Mouse (Mus musculus): ENCODE data around the gene Kcnc3. TPM values are rescaled to one million over a fixed set of nuclear protein-coding genes. Genes with fewer than 3 reads are reported as not detected.

The Kcnc3 gene
- polyA plus RNA-seq, 1 experiment from 2014 or later, result 0.11 TPM

DNA sequence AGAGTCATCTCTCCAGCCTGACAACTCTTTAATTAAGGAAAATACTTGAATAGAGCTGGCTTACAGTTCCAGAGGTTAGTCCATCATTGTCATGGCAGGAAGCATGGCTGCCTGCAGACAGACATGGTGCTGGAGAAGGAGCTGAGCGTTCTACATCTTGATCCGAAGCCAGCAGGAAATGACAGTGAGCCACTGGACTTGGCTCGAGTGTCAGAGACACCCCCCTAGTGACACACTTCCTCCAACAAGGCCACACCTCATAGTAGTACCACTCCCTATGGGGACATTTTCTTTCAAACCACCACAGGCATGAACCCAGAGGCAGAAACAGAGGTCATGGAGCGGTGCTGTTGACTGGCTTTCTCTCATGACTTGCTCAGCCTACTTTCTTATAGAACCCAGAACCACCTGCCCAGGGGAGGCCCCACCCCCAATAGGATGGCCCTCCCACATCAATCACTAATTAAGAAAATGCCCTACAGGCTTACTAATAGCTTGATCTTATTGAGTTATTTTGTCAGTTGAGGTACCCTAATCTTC is 6.1 kb upstream of the Kcnc3 start:
- no peak overlapping the region for H3K4me3 ChIP-seq (ENCODE audit: low read length)
- WGBS, result 75% methylated on average over 4 of the region's 4 CpGs
- H3K27ac ChIP-seq (ENCODE audit: low read length), result no peak overlapping the region
- H3K4me2 ChIP-seq (replicated peaks; ENCODE audit: low read depth, low read length), result no peak overlapping the region
- no peaks in the 10 kb centered on the region for H3K9me3 ChIP-seq (ENCODE audit: low read length)
- no peak overlapping the region for H3K9ac ChIP-seq (replicated peaks; ENCODE audit: low read length)
- H3K4me1 ChIP-seq (ENCODE audit: insufficient read depth, low read length), result peaks cover 14% of the 10 kb centered on the region
- ATAC-seq (ENCODE audit: low FRiP score, low TSS enrichment), result no peak
- H3K27me3 ChIP-seq (ENCODE audit: insufficient read depth, low read length), result peaks cover 55% of the 10 kb centered on the region
- no peaks in the 10 kb centered on the region for H3K36me3 ChIP-seq (ENCODE audit: insufficient read depth, low read length)

DNA sequence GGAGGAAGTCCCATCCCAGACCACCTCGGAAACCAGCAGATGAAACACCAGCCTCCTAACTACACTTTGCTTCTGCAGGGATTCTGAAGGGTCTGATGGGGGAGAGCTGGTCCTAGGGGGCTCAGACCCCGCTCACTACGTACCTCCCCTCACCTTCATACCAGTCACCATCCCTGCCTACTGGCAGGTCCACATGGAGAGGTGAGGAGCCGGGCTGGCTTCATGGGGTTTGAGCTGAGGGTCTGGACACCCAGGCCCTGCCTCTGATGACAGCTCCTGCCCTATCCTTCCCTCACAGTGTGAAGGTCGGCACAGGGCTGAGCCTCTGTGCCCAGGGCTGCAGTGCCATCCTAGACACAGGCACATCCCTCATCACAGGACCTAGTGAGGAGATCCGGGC is 5.5 kb upstream of the Kcnc3 start:
- no peak for ATAC-seq (ENCODE audit: low FRiP score, low TSS enrichment)
- H3K4me3 ChIP-seq (ENCODE audit: low read length), result no peak overlapping the region
- no peaks in the 10 kb centered on the region for H3K9me3 ChIP-seq (ENCODE audit: low read length)
- H3K4me2 ChIP-seq (replicated peaks; ENCODE audit: low read depth, low read length), result no peak overlapping the region
- no peak overlapping the region for H3K9ac ChIP-seq (replicated peaks; ENCODE audit: low read length)
- H3K4me1 ChIP-seq (ENCODE audit: insufficient read depth, low read length), result peaks cover 20% of the 10 kb centered on the region
- H3K36me3 ChIP-seq (ENCODE audit: insufficient read depth, low read length), result no peaks in the 10 kb centered on the region
- WGBS, result 83% methylated on average over 6 of the region's 6 CpGs
- peaks cover 61% of the 10 kb centered on the region for H3K27me3 ChIP-seq (ENCODE audit: insufficient read depth, low read length)
- no peak overlapping the region for H3K27ac ChIP-seq (ENCODE audit: low read length)

DNA sequence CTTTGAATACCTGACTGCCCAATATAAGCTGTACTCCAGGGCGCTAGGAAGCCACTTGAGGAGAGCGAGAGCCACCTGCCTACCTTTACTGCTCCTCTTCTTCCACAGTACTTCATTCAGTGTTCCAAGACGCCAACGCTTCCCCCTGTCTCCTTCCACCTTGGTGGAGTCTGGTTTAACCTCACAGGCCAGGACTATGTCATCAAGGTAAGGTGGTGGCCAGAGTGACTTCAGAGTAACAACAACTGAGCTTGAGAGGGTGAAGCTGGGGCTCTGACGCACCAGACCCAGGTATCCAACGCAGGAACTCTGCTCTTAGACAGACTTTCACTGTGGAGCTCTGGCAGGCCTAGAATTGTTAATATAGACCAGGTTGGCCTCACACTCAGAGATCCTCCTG is 4.9 kb upstream of the Kcnc3 start:
- Histone ChIP-seq H3K4me1 (ENCODE audit: insufficient read depth, low read length) (peaks cover 25% of the 10 kb centered on the region), H3K27ac (ENCODE audit: low read length) (no peak overlapping the region), H3K9me3 (ENCODE audit: low read length) (no peaks in the 10 kb centered on the region), H3K4me2 (replicated peaks; ENCODE audit: low read depth, low read length) (no peak overlapping the region), H3K27me3 (ENCODE audit: insufficient read depth, low read length) (peaks cover 68% of the 10 kb centered on the region), H3K4me3 (ENCODE audit: low read length) (no peak overlapping the region), H3K9ac (replicated peaks; ENCODE audit: low read length) (no peak overlapping the region), H3K36me3 (ENCODE audit: insufficient read depth, low read length) (no peaks in the 10 kb centered on the region)
- ATAC-seq (ENCODE audit: low FRiP score, low TSS enrichment), result no peak
- 96% methylated on average over 6 of the region's 6 CpGs for WGBS

DNA sequence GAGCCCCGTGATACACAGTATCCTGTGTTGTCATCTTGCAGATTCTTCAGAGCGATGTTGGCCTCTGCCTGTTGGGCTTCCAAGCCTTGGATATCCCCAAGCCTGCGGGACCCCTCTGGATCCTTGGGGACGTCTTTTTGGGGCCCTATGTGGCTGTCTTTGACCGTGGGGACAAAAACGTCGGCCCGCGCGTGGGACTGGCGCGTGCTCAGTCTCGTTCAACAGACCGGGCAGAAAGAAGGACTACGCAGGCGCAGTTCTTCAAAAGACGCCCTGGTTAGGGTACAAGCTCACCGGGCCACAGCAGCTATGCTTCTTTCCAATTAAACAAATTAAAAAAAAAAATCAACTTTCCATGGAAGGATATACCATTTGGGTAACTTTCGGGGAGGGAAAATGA is 3.9 kb upstream of the Kcnc3 start:
- Histone ChIP-seq H3K36me3 (ENCODE audit: insufficient read depth, low read length) (no peaks in the 10 kb centered on the region), H3K4me1 (ENCODE audit: insufficient read depth, low read length) (peaks cover 30% of the 10 kb centered on the region), H3K9me3 (ENCODE audit: low read length) (no peaks in the 10 kb centered on the region), H3K27ac (ENCODE audit: low read length) (no peak overlapping the region), H3K27me3 (ENCODE audit: insufficient read depth, low read length) (peaks cover 76% of the 10 kb centered on the region), H3K9ac (replicated peaks; ENCODE audit: low read length) (no peak overlapping the region), H3K4me2 (replicated peaks; ENCODE audit: low read depth, low read length) (peak overlapping the region; percentile 44), H3K4me3 (ENCODE audit: low read length) (peak overlapping the region; percentile 38)
- no peak for ATAC-seq (ENCODE audit: low FRiP score, low TSS enrichment)
- 9% methylated on average over 19 of the region's 19 CpGs for WGBS

DNA sequence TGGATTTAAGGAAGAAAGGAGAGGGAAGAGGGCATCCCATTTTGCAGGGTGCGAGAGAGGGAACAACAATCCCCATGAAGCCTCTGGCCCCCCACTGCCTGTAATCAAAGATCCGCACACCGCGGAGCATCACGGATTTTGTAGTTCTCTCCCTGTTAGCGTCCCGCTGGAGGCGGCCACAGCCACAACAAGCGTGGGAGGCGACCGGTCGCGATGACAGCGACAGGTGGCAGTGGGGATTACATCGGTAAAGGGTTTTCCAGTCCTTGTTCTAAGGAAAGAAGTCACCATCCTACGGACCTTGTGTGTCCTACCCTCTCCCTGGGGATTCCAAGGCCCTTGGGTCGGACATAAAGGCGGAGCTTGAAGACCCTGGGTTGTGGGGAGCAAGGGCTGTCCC is 3.5 kb upstream of the Kcnc3 start:
- no peak overlapping the region for H3K27ac ChIP-seq (ENCODE audit: low read length)
- ATAC-seq (ENCODE audit: low FRiP score, low TSS enrichment), result no peak
- H3K4me3 ChIP-seq (ENCODE audit: low read length), result peak overlapping the region; percentile 38
- under 1% methylated on average over 18 of the region's 18 CpGs for WGBS
- peaks cover 30% of the 10 kb centered on the region for H3K4me1 ChIP-seq (ENCODE audit: insufficient read depth, low read length)
- H3K36me3 ChIP-seq (ENCODE audit: insufficient read depth, low read length), result no peaks in the 10 kb centered on the region
- peak overlapping the region; percentile 44 for H3K4me2 ChIP-seq (replicated peaks; ENCODE audit: low read depth, low read length)
- H3K9me3 ChIP-seq (ENCODE audit: low read length), result no peaks in the 10 kb centered on the region
- no peak overlapping the region for H3K9ac ChIP-seq (replicated peaks; ENCODE audit: low read length)
- H3K27me3 ChIP-seq (ENCODE audit: insufficient read depth, low read length), result peaks cover 77% of the 10 kb centered on the region

DNA sequence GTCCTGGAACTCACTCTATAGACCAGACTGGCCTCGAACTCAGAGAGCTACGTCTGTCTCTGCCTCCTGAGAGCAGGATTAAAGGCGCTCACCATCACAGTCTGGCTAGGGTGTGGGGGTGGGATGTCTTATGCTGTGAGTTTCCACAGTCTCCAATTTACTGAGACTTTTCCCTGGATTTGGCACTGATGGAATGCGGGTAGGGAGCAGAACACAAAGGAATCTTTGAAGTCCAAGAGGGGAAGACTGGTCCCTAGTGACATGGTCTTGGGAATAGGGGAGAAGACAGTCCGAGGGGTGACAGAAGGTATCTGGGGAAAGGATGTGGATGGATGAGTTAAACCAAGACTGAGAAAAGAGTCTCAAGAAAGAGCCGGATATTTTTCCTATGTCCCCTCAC is 2.8 kb upstream of the Kcnc3 start:
- no peak overlapping the region for H3K27ac ChIP-seq (ENCODE audit: low read length)
- 42% methylated on average over 6 of the region's 6 CpGs for WGBS
- H3K36me3 ChIP-seq (ENCODE audit: insufficient read depth, low read length), result no peaks in the 10 kb centered on the region
- no peak for ATAC-seq (ENCODE audit: low FRiP score, low TSS enrichment)
- no peaks in the 10 kb centered on the region for H3K9me3 ChIP-seq (ENCODE audit: low read length)
- no peak overlapping the region; the same call in 1 of the 2 replicates for H3K4me3 ChIP-seq (ENCODE audit: low read length)
- H3K27me3 ChIP-seq (ENCODE audit: insufficient read depth, low read length), result peaks cover 83% of the 10 kb centered on the region
- H3K4me2 ChIP-seq (replicated peaks; ENCODE audit: low read depth, low read length), result no peak overlapping the region
- H3K9ac ChIP-seq (replicated peaks; ENCODE audit: low read length), result no peak overlapping the region
- peaks cover 30% of the 10 kb centered on the region for H3K4me1 ChIP-seq (ENCODE audit: insufficient read depth, low read length)

DNA sequence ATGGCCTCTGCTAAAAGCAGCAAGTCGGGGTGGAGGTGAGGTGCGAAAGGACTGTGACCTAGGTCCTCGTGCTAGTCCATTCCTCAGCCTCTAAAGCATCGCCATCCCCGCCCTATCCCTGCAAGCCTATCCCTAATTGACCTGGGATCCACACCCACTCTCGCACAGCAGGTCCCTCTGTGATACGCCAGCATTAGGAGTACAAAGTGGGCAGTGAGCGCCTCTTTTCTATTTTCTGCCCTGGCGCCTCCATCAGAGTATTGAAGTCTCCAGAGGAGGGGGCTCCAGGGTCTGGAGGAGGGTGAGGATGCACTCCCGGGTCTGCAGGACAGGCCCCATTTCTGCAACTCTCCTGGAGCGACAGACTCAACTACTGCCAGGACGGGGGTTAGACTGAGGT is 2.1 kb upstream of the Kcnc3 start:
- Histone ChIP-seq H3K9ac (replicated peaks; ENCODE audit: low read length) (no peak overlapping the region), H3K27ac (ENCODE audit: low read length) (no peak overlapping the region), H3K36me3 (ENCODE audit: insufficient read depth, low read length) (no peaks in the 10 kb centered on the region), H3K4me2 (replicated peaks; ENCODE audit: low read depth, low read length) (peak overlapping the region; percentile 99), H3K4me1 (ENCODE audit: insufficient read depth, low read length) (peaks cover 30% of the 10 kb centered on the region), H3K9me3 (ENCODE audit: low read length) (no peaks in the 10 kb centered on the region), H3K27me3 (ENCODE audit: insufficient read depth, low read length) (peaks cover 86% of the 10 kb centered on the region), H3K4me3 (ENCODE audit: low read length) (peak overlapping the region; percentile 45; the same call in 1 of the 2 replicates)
- ATAC-seq (ENCODE audit: low FRiP score, low TSS enrichment), result no peak
- WGBS, result 4% methylated on average over 12 of the region's 12 CpGs

DNA sequence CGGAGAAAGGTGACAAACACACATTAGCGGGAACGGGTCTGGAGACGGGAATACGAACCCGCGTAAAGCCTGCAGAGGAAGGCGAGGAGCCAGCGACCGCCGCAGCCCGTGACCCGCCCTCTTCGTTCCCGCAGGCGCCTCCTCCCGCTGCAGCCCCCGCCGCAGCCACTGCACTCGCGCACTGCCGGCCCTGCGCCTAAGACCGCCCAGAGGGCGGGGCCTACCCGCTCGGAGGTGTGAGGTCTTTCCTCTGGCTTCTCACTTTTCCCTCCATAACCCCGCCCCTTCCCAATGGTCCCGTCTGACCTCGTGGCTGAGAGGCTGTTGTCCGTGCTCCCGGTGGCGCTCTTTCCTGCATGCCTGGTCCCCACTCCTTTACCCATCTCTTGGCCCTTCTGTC is 1.3 kb upstream of the Kcnc3 start:
- ATAC-seq (ENCODE audit: low FRiP score, low TSS enrichment), result peak; percentile 28; the same call in 1 of the 2 replicates
- Histone ChIP-seq H3K9me3 (ENCODE audit: low read length) (no peaks in the 10 kb centered on the region), H3K27me3 (ENCODE audit: insufficient read depth, low read length) (peaks cover 90% of the 10 kb centered on the region), H3K4me2 (replicated peaks; ENCODE audit: low read depth, low read length) (peak overlapping the region; percentile 99), H3K9ac (replicated peaks; ENCODE audit: low read length) (peak overlapping the region; percentile 38), H3K36me3 (ENCODE audit: insufficient read depth, low read length) (no peaks in the 10 kb centered on the region), H3K4me3 (ENCODE audit: low read length) (peak overlapping the region; percentile 45), H3K27ac (ENCODE audit: low read length) (no peak overlapping the region), H3K4me1 (ENCODE audit: insufficient read depth, low read length) (peaks cover 32% of the 10 kb centered on the region)
- under 1% methylated on average over 33 of the region's 33 CpGs for WGBS

DNA sequence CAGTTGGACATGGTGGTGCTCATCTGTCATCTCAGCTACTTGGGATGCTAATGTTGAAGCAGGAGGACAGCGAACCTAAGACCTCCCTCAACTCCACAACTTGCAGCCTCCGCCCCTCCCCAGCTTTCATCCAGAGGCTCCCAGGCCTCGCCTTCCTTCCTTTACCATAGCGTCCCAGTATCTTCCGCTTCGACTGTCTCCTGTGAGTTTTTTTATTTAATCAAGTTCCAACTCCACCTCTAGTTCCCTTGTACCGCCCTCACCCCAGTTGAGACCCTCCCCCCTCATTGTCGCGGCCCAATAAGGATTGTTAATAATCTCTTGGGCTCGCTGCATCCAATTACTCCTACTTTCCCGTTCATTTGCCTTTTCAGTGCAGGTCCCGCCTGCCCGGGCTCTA is 518 bp upstream of the Kcnc3 start:
- H3K36me3 ChIP-seq (ENCODE audit: insufficient read depth, low read length), result no peaks in the 10 kb centered on the region
- H3K9ac ChIP-seq (replicated peaks; ENCODE audit: low read length), result no peak overlapping the region
- peak overlapping the region; percentile 57 for H3K4me3 ChIP-seq (ENCODE audit: low read length)
- peaks cover 92% of the 10 kb centered on the region for H3K27me3 ChIP-seq (ENCODE audit: insufficient read depth, low read length)
- no peaks in the 10 kb centered on the region for H3K9me3 ChIP-seq (ENCODE audit: low read length)
- no peak for ATAC-seq (ENCODE audit: low FRiP score, low TSS enrichment)
- H3K4me1 ChIP-seq (ENCODE audit: insufficient read depth, low read length), result peaks cover 32% of the 10 kb centered on the region
- no peak overlapping the region for H3K27ac ChIP-seq (ENCODE audit: low read length)
- peak overlapping the region; percentile 99 for H3K4me2 ChIP-seq (replicated peaks; ENCODE audit: low read depth, low read length)
- 2% methylated on average over 13 of the region's 13 CpGs for WGBS

DNA sequence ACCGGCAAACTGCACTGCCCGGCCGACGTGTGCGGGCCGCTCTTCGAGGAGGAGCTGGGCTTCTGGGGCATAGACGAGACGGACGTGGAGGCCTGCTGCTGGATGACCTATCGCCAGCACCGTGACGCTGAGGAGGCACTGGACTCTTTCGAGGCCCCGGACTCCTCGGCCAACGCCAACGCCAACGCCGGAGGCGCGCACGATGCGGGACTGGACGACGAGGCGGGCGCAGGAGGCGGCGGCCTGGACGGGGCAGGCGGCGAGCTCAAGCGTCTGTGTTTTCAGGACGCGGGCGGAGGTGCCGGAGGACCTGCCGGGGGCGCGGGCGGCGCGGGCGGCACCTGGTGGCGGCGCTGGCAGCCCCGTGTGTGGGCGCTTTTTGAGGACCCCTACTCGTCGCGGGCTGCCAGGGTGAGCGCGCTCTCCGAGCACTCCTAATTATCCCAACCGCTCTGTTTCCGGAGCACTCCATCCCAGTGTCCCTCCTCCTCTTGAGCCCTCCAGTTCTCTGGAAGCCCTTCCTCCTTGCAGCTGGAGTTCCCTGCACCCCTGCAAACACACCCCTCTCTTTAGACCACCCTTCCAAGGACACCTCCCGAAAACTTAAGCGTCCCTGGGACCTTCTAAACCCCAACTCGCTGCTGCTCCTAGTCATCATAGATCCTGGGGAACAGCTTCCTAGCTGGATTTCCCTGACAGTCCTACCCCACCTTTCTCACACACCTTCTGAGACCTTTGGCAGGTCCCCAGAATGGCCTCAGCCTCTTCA is 1.1 kb downstream of the Kcnc3 start:
- H3K27me3 ChIP-seq (ENCODE audit: insufficient read depth, low read length), result peaks cover 76% of the 10 kb centered on the region
- ATAC-seq (ENCODE audit: low FRiP score, low TSS enrichment), result no peak
- peak overlapping the region; percentile 57 for H3K4me3 ChIP-seq (ENCODE audit: low read length)
- 0 out of 2 replicates have a peak overlapping the region, but pooled peaks have one; percentile 60 for H3K9ac ChIP-seq (replicated peaks; ENCODE audit: low read length)
- no peaks in the 10 kb centered on the region for H3K36me3 ChIP-seq (ENCODE audit: insufficient read depth, low read length)
- H3K27ac ChIP-seq (ENCODE audit: low read length), result no peak overlapping the region
- WGBS, result under 1% methylated on average over 46 of the region's 60 CpGs
- peak overlapping the region; percentile 99 for H3K4me2 ChIP-seq (replicated peaks; ENCODE audit: low read depth, low read length)
- H3K4me1 ChIP-seq (ENCODE audit: insufficient read depth, low read length), result peaks cover 32% of the 10 kb centered on the region
- no peaks in the 10 kb centered on the region for H3K9me3 ChIP-seq (ENCODE audit: low read length)

Data from kidney, embryonic 16.5 days (tissue).